29 mouse cellular contexts compared by ENCODE assay signal in the genomic region with DNA sequence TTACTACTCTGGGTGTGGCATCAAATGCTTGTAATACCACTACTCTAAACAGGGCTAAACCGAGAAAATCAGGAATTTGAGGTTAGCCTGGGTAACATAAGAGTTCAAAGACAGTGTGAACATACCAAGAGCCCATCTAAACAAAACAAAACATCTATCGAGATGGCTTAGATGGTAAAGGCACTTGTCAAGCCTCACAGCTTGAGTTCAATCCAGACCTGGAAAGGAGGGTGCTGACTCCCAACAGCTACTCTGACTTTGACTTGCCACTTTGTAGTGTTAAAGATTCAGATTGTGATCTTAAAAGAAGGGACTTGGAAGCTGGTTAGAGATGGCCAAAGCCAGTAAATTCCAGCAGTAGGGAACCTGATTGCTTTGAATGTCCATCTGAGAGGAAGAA.
"Had no signal": no experiment of that assay in that cellular context is flagged by ENCODE, and none has a peak within 500 bp of the region (broad histone marks: within the 10 kb centered on the region; RNA-seq: fewer than 3 reads in every experiment).

No protein-coding gene starts in this region.

- H3K27me3 ChIP-seq: heart, embryonic 13.5 days; heart, embryonic 15.5 days; limb, embryonic 12.5 days; liver, embryonic 13.5 days; liver, embryonic 15.5 days had no signal

- H3K4me2 ChIP-seq: heart, embryonic 13.5 days; heart, embryonic 15.5 days; hindbrain, embryonic 13.5 days; hindbrain, embryonic 15.5 days; kidney, embryonic 15.5 days; limb, embryonic 12.5 days; liver, embryonic 11.5 days; liver, embryonic 13.5 days; liver, embryonic 15.5 days had no signal

- H3K4me3 ChIP-seq: gastrocnemius, adult 2 months; heart, embryonic 10.5 days; heart, embryonic 13.5 days; heart, embryonic 15.5 days; hindbrain, embryonic 13.5 days; hindbrain, embryonic 15.5 days; kidney, embryonic 15.5 days; limb, embryonic 12.5 days; liver, embryonic 13.5 days; liver, embryonic 15.5 days had no signal

- H3K9me3 ChIP-seq: heart, embryonic 10.5 days; heart, embryonic 13.5 days; heart, embryonic 15.5 days; hindbrain, embryonic 13.5 days; hindbrain, embryonic 15.5 days; kidney, embryonic 15.5 days; limb, embryonic 12.5 days; liver, embryonic 13.5 days; liver, embryonic 15.5 days had no signal

- H3K27ac ChIP-seq: gastrocnemius, adult 2 months; heart, embryonic 10.5 days; heart, embryonic 13.5 days; heart, embryonic 15.5 days; hindbrain, embryonic 13.5 days; hindbrain, embryonic 15.5 days; hindbrain, postnatal 0 days; kidney, embryonic 15.5 days; kidney, postnatal 0 days; limb, embryonic 12.5 days; liver, embryonic 13.5 days; liver, embryonic 15.5 days had no signal

- H3K4me1 ChIP-seq: heart, embryonic 10.5 days; heart, embryonic 13.5 days; heart, embryonic 15.5 days; hindbrain, embryonic 13.5 days; hindbrain, embryonic 15.5 days; kidney, embryonic 15.5 days; limb, embryonic 12.5 days; liver, embryonic 13.5 days; liver, embryonic 15.5 days had no signal

- H3K36me3 ChIP-seq: heart, embryonic 10.5 days; heart, embryonic 13.5 days; heart, embryonic 15.5 days; hindbrain, embryonic 13.5 days; hindbrain, embryonic 15.5 days; kidney, embryonic 15.5 days; limb, embryonic 12.5 days; liver, embryonic 13.5 days; liver, embryonic 15.5 days had no signal

- ATAC-seq: hindbrain, postnatal 0 days; intestine, embryonic 16.5 days; liver, postnatal 0 days had no signal

- H3K9ac ChIP-seq: heart, embryonic 13.5 days; heart, embryonic 15.5 days; hindbrain, embryonic 13.5 days; hindbrain, embryonic 15.5 days; kidney, embryonic 15.5 days; limb, embryonic 12.5 days; liver, embryonic 13.5 days; liver, embryonic 15.5 days; liver, postnatal 0 days had no signal

- DNase-seq: gastrocnemius, adult 2 months; gastrocnemius, postnatal 10 days; gastrocnemius, postnatal 25 days; heart, adult 18-20 months; heart, postnatal 14 days; heart, postnatal 36 days; kidney, adult 11 months; kidney, adult 2 months; kidney, adult 9 months; kidney, postnatal 14 days; kidney, postnatal 36 days; layer of hippocampus, adult 9-11 months; layer of hippocampus, postnatal 36 days; left cerebral cortex, postnatal 4 days; liver; liver, embryonic 13.5 days; liver, postnatal 0 days had no signal
